Mouse (Mus musculus): ENCODE data around the gene Gal3st2b. TPM values are rescaled to one million over a fixed set of nuclear protein-coding genes. Genes with fewer than 3 reads are reported as not detected.
"Not testable (repeated sequence)": the region's sequence is repeated elsewhere in the genome, so short reads cannot be mapped to it uniquely, and the experiment has no call there.

Gal3st2b gene
- polyA plus RNA-seq (2012; rRNA removed): 0.75 TPM in 1 of 2 replicates, not detected in the other

DNA sequence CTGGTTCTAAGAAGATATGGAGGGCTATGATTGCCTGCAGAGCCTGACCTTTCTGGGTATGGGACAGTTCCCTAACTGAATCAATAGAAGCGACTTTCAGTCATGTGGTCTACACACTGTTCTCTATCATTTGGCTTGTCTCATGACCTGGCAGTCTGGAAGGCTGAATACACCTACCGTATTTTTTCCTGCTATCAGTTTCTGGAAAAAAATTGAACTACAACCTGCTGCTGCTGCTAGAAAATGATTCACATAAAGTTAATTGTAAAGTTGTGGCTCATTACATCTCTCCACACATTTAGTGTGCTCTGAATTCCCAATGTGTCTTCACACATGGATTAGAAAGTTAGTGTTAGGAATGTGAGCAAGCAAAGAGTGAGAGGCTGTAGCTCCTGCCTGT lies at the start of gene Gal3st2b:
Gene Gal3st2b, plus strand, starts transcription at position 301 of the 400 bp plus-strand sequence.
- H3K36me3 ChIP-seq (ENCODE audit: control insufficient read depth, insufficient read depth, low read length); H3K4me3 ChIP-seq (ENCODE audit: insufficient read depth, low read depth, low read length); DNase-seq; H3K27me3 ChIP-seq (replicated peaks; ENCODE audit: control insufficient read depth, insufficient read depth, low read length); H3K4me1 ChIP-seq (ENCODE audit: control insufficient read depth, insufficient read depth, low read length); H3K27ac ChIP-seq (ENCODE audit: insufficient read depth, low read depth, low read length): not testable (repeated sequence)
- WGBS: 66% methylated on average over 2 of the region's 2 CpGs

DNA sequence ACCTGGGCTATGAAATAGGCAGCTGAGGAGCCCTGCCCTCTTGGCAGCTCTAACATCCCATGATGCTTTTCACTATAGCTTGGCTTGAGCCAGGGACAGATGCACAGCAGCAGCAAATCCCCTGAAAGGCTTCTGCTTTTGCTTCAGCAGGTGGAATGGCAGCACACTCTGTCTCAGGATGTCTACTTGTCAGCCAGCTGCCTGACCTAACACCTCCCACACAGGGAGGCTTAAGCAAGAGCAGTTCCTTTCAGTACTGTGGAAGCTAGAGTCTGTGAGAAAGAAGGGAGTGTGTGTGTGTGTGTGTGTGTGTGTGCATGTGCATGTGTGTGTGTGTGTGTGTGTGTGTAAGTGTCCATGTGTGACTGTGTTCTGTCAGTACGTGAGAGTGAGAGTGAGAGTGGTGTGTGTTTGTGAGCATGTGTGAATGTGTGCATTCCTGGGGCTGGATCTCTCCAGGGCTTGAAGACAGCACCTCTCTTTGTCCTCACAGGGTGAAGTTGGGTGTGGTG lies 46.5 kb upstream of the Gal3st2b start:
- not testable (repeated sequence) for DNase-seq; H3K36me3 ChIP-seq (ENCODE audit: control insufficient read depth, insufficient read depth, low read length); H3K27me3 ChIP-seq (replicated peaks; ENCODE audit: control insufficient read depth, insufficient read depth, low read length); H3K27ac ChIP-seq (ENCODE audit: insufficient read depth, low read depth, low read length); H3K4me3 ChIP-seq (ENCODE audit: insufficient read depth, low read depth, low read length); H3K4me1 ChIP-seq (ENCODE audit: control insufficient read depth, insufficient read depth, low read length)
- WGBS: 47% methylated on average over 1 of the region's 1 CpGs

DNA sequence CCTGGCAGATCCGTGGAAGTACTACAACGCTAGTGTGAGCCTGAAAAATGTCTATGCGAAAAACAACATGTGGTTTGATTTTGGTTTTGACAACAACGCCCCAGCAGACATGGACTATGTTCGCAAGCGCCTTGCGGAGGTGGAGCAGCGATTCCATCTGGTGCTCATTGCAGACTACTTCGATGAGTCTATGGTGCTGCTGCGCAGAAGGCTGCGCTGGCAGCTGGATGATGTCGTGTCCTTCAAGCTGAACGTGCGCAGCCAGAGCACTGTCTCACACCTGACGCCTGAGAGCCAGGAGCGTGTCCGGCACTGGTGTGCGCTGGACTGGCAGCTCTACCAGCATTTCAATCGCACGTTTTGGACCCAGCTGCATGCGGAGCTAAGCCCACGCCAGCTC lies 43.7 kb upstream of the Gal3st2b start:
- not testable (repeated sequence) for H3K27ac ChIP-seq (ENCODE audit: insufficient read depth, low read depth, low read length); H3K27me3 ChIP-seq (replicated peaks; ENCODE audit: control insufficient read depth, insufficient read depth, low read length); H3K4me1 ChIP-seq (ENCODE audit: control insufficient read depth, insufficient read depth, low read length); H3K4me3 ChIP-seq (ENCODE audit: insufficient read depth, low read depth, low read length); DNase-seq; H3K36me3 ChIP-seq (ENCODE audit: control insufficient read depth, insufficient read depth, low read length)
- 92% methylated on average over 16 of the region's 22 CpGs for WGBS

DNA sequence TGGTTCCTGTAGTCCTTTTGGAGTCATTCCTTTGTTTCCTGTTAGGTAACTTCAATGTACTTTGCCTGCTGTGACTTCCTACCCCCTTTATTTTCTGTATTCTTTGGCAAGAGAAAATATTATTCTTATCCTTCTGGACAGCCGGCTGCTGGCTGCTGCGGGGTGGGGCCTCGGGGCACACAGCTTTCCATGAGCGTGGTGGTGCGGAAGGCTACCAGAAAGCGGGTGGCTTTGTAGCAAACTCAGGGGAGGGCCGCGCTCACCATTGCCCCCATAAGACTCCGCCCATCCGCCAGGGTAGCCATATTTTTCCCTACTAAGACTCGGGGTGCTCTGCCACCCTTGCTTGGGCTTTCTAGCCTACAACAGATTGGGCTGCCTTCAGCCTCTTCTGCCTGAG lies 36.3 kb upstream of the Gal3st2b start:
- H3K4me3 ChIP-seq (ENCODE audit: insufficient read depth, low read depth, low read length); DNase-seq; H3K27me3 ChIP-seq (replicated peaks; ENCODE audit: control insufficient read depth, insufficient read depth, low read length); H3K36me3 ChIP-seq (ENCODE audit: control insufficient read depth, insufficient read depth, low read length); H3K4me1 ChIP-seq (ENCODE audit: control insufficient read depth, insufficient read depth, low read length); H3K27ac ChIP-seq (ENCODE audit: insufficient read depth, low read depth, low read length): not testable (repeated sequence)
- no CpG with 5 or more reads among the region's 11 CpGs for WGBS

DNA sequence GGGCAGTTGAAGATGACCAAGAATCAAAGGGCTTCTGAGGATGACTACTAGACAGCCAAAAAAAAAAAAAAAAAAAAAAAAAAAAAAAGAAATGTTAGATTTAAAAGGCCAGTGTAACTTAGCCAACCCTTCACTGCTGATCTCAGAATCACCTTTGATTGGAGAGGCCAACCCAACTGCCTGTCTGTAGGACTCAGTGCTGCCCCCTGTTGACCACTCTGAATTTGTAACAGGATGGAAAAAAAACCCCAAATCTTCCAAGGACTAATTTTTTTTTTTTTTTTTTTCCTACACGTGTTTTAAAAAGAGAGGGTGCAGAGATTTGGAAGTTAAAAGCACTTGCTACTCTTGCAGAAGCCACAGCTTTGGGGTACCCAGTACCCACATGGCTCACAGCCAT lies 27.2 kb upstream of the Gal3st2b start:
- not testable (repeated sequence) for H3K27ac ChIP-seq (ENCODE audit: insufficient read depth, low read depth, low read length); H3K4me1 ChIP-seq (ENCODE audit: control insufficient read depth, insufficient read depth, low read length); DNase-seq; H3K36me3 ChIP-seq (ENCODE audit: control insufficient read depth, insufficient read depth, low read length); H3K4me3 ChIP-seq (ENCODE audit: insufficient read depth, low read depth, low read length); H3K27me3 ChIP-seq (replicated peaks; ENCODE audit: control insufficient read depth, insufficient read depth, low read length)
- WGBS: 65% methylated on average over 1 of the region's 1 CpGs
- TF ChIP-seq CTCF (conservative IDR thresholded peaks at IDR 0.05; ENCODE audit: insufficient read depth, insufficient read length, low read depth, low read length): 0 out of 2 replicates have a peak, but pooled peaks have one; percentile 19

DNA sequence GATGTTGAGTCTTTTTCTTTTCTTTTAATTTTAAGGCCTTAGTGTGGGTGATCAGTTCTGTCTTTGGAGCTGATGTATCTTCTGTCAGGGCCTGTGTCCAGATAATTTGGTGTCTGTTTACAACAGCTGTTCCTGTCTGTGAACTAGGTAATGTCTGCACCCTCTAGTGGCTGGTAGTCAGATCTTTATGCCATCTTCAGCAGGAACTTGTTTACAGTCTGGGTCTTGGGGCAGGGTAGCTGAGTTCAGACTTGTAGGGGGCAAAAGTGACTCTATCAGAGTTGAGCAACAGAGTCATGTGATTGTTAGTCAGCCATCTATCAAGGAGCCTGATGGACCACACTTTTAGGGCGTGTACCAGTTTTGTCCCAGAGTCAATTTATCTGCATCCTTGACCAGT lies 20.7 kb upstream of the Gal3st2b start:
- H3K4me3 ChIP-seq (ENCODE audit: insufficient read depth, low read depth, low read length); H3K27ac ChIP-seq (ENCODE audit: insufficient read depth, low read depth, low read length); H3K4me1 ChIP-seq (ENCODE audit: control insufficient read depth, insufficient read depth, low read length); DNase-seq; H3K36me3 ChIP-seq (ENCODE audit: control insufficient read depth, insufficient read depth, low read length); H3K27me3 ChIP-seq (replicated peaks; ENCODE audit: control insufficient read depth, insufficient read depth, low read length): not testable (repeated sequence)
- WGBS: no CpG with 5 or more reads among the region's 1 CpGs

DNA sequence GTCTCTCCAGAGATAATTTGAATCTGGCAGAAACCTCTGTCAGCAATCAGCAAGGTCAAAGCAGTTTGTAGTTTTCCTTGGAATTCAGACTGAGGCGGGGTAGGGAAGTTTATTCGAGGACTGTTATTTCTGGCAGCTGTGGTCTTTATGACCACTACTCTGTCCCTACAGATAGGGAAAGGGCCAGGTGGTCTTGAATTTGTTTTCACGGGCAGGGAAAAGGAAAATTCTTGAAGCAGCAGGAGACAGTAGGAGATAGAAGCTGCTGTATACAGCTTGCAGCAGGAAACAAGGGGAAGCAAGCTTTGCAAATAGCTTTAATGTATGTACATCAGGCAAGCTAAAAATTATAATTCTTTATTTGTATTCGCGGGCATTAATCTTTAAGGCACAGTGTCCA lies 16.8 kb upstream of the Gal3st2b start:
- H3K4me1 ChIP-seq (ENCODE audit: control insufficient read depth, insufficient read depth, low read length); H3K27me3 ChIP-seq (replicated peaks; ENCODE audit: control insufficient read depth, insufficient read depth, low read length); H3K4me3 ChIP-seq (ENCODE audit: insufficient read depth, low read depth, low read length); H3K27ac ChIP-seq (ENCODE audit: insufficient read depth, low read depth, low read length); H3K36me3 ChIP-seq (ENCODE audit: control insufficient read depth, insufficient read depth, low read length); DNase-seq: not testable (repeated sequence)
- WGBS: 45% methylated on average over 3 of the region's 5 CpGs

- H3K27me3 ChIP-seq (replicated peaks; ENCODE audit: control insufficient read depth, insufficient read depth, low read length); H3K4me1 ChIP-seq (ENCODE audit: control insufficient read depth, insufficient read depth, low read length); H3K36me3 ChIP-seq (ENCODE audit: control insufficient read depth, insufficient read depth, low read length); H3K27ac ChIP-seq (ENCODE audit: insufficient read depth, low read depth, low read length); H3K4me3 ChIP-seq (ENCODE audit: insufficient read depth, low read depth, low read length); DNase-seq: not testable (repeated sequence)
- WGBS: 67% methylated on average over 4 of the region's 5 CpGs
These were observed 11.4 kb upstream of the Gal3st2b start for GRCm38 (mm10) chr1:93906690-93907089.

DNA sequence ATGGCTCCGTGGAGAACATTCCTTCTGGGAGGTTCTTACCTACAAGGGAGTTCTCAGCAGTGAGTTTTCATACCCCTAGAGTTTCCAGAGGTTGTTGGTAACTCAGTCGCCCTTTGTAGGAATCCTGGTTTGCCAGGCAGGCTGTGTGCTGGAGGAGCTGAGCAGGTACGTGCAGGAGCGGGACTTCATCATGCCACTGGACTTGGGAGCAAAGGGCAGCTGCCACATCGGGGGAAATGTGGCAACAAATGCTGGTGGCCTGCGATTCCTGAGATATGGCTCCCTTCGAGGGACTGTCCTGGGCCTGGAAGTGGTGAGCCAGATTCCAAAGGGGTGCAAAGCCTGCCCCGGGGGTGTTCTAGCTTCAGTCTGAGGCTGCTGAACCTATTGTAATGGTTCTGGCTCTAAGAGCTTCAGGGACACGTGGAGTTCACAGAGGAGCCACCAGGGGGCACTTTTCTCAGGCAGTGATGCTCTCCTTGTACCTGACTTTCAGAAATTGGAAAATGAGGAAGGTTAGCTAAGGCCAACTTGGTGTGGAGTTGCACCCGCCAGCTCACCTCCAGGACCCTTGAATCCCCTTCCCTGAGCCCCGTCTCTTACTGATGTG lies 9.0 kb upstream of the Gal3st2b start:
- H3K27ac ChIP-seq (ENCODE audit: insufficient read depth, low read depth, low read length); H3K36me3 ChIP-seq (ENCODE audit: control insufficient read depth, insufficient read depth, low read length); H3K27me3 ChIP-seq (replicated peaks; ENCODE audit: control insufficient read depth, insufficient read depth, low read length); H3K4me3 ChIP-seq (ENCODE audit: insufficient read depth, low read depth, low read length); H3K4me1 ChIP-seq (ENCODE audit: control insufficient read depth, insufficient read depth, low read length); DNase-seq: not testable (repeated sequence)
- WGBS: no CpG with 5 or more reads among the region's 11 CpGs

DNA sequence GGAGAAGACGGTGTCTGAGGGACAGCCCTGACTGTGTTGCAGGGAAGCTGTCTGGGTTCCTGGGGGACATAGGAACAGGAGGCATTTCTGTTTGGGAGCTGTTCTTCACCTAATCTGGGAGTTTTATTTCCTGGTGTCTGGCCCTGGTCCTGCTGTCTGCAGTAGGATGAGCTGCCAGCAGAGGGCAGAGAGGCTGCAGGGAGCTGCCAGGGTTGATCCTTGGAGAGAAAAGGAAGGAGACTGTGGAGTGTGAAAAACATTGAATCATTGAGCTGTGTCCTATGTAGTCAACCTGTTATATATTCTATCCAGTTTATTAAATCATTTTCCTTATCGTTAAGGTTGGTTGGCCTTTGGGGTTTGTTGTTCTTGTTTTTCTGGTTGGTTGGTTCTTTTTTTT lies 6.2 kb upstream of the Gal3st2b start:
- no CpG with 5 or more reads among the region's 2 CpGs for WGBS
- H3K4me1 ChIP-seq (ENCODE audit: control insufficient read depth, insufficient read depth, low read length): not testable (repeated sequence)

GRCm38 (mm10) chr1:93917160-93917559 lies 951 bp upstream of the Gal3st2b start:
- 80% methylated on average over 3 of the region's 3 CpGs for WGBS
- H3K36me3 ChIP-seq (ENCODE audit: control insufficient read depth, insufficient read depth, low read length); H3K27ac ChIP-seq (ENCODE audit: insufficient read depth, low read depth, low read length); DNase-seq; H3K4me1 ChIP-seq (ENCODE audit: control insufficient read depth, insufficient read depth, low read length); H3K27me3 ChIP-seq (replicated peaks; ENCODE audit: control insufficient read depth, insufficient read depth, low read length); H3K4me3 ChIP-seq (ENCODE audit: insufficient read depth, low read depth, low read length): not testable (repeated sequence)

More for the DNA sequence above, 6.2 kb upstream of the Gal3st2b start:
- H3K27ac ChIP-seq (ENCODE audit: insufficient read depth, low read depth, low read length); H3K36me3 ChIP-seq (ENCODE audit: control insufficient read depth, insufficient read depth, low read length); H3K27me3 ChIP-seq (replicated peaks; ENCODE audit: control insufficient read depth, insufficient read depth, low read length); H3K4me3 ChIP-seq (ENCODE audit: insufficient read depth, low read depth, low read length); DNase-seq: not testable (repeated sequence)
